Mouse (Mus musculus) thymus, adult 2 months (tissue): Measurements from ENCODE around the gene Prss16. TPM values are rescaled to one million over a fixed set of nuclear protein-coding genes. Genes with fewer than 3 reads are reported as not detected.
"Not testable (repeated sequence)": the region's sequence is repeated elsewhere in the genome, so short reads cannot be mapped to it uniquely, and the experiment has no call there.

ENCODE experiments used
- DNase-seq: peaks from one replicate; pipeline ENCODE4 v3.0.0; 2021
- H3K27ac ChIP-seq: fragments of 200-500 bp; 2 replicates; pipeline ENCODE4 v1.5.1; 2012; ENCODE audit warnings: low read length, control low read depth; ENCODE audit not compliant: control insufficient read depth, insufficient read depth
- H3K27me3 ChIP-seq: fragments of 200-500 bp; 2 replicates; pipeline ENCODE4 v1.6.1; 2012; ENCODE audit warnings: mild to moderate bottlenecking, low read length, moderate library complexity, mixed read lengths; ENCODE audit not compliant: control insufficient read depth, insufficient read depth
- H3K36me3 ChIP-seq: fragments of 200-500 bp; 2 replicates; pipeline ENCODE4 v1.6.1; 2012; ENCODE audit warnings: mild to moderate bottlenecking, low read length, moderate library complexity; ENCODE audit not compliant: control insufficient read depth, insufficient read depth
- H3K4me1 ChIP-seq: fragments of 200-500 bp; replicated peaks from 2 replicates; pipeline ENCODE4 v1.6.1; 2012; ENCODE audit warnings: low read length; ENCODE audit not compliant: control insufficient read depth, insufficient read depth
- H3K4me3 ChIP-seq: fragments of 200-500 bp; 2 replicates; pipeline ENCODE4 v1.5.1; 2012; ENCODE audit warnings: mild to moderate bottlenecking, low read length, control low read depth, moderate library complexity; ENCODE audit not compliant: control insufficient read depth, insufficient read depth
- CTCF ChIP-seq: fragments of 200-500 bp; IDR thresholded peaks from 2 replicates; pipeline ENCODE4 v1.5.1; 2012; ENCODE audit warnings: mild to moderate bottlenecking, control low read depth, low read length, moderate library complexity, borderline replicate concordance; ENCODE audit not compliant: control insufficient read depth, poor library complexity, insufficient read depth; ENCODE audit errors: extremely low read depth
- POLR2A ChIP-seq: fragments of 200-500 bp; IDR thresholded peaks from 2 replicates; pipeline ENCODE4 v1.6.1; 2012; ENCODE audit warnings: mild to moderate bottlenecking, low read length, control low read depth, moderate library complexity; ENCODE audit not compliant: control insufficient read depth, poor library complexity, insufficient read depth; ENCODE audit errors: extremely low read depth
- WGBS: fragments of 180-500 bp; shearing (Covaris S2); methylation state at CpG from one replicate; pipeline ENCODE4 v1.1.7; 2018; 5-methylcytosine and 5-hydroxymethylcytosine counted together
- polyA plus RNA-seq: library from polyadenylated mRNA; depleted of rRNA; stranded (reverse); fragments of >200 nt; gene quantifications from 2 replicates; pipeline ENCODE4 v1.2.3, GENCODE M21; 2012

The Prss16 gene
- polyA plus RNA-seq, 1 experiment = 1,004 TPM

DNA sequence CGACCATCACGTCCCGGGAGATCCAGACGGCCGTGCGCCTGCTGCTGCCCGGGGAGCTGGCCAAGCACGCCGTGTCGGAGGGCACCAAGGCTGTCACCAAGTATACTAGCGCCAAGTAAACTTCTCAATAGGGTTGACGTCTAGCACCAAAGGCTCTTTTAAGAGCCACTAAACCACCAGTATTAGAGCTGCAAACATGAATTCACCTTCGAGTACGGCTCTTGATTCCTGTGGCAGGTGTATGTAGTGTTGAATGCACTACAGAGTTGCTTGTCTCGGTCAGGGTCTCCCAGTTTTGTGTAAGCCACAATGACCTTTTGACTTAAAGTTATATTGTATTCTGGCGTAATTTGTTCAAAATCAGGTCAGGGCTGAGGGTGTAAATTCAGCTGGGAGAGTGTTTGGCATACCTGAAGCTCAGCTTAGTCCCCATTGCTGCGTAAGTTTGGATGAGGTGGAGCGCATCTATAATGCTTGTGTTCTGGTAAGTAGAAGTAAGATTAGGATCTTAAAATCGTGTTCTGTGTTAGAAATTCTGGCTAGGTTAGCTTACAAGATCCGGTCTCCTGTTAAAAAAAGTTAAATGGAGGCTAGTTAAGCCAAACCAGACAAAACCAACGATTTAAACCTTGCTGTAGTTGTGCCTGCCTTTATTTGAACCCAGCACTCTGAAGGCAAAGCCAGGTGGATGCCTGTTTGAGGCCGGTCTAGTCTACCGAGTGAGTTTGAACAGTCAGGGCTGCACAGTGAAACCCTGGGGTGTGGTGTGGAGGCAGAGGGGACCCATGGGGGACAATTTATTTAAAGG is 26.8 kb upstream of the Prss16 start:
- Histone ChIP-seq H3K36me3 (no peaks in the 10 kb centered on the region), H3K4me3 (peak overlapping the region; percentile 42), H3K27ac (peak overlapping the region; percentile 80), H3K27me3 (no peaks in the 10 kb centered on the region), H3K4me1 (peaks cover 9% of the 10 kb centered on the region)
- 4% methylated on average over 22 of the region's 23 CpGs for WGBS
- TF ChIP-seq CTCF = no peak
- no peak for TF ChIP-seq POLR2A
- DNase-seq = no peak

DNA sequence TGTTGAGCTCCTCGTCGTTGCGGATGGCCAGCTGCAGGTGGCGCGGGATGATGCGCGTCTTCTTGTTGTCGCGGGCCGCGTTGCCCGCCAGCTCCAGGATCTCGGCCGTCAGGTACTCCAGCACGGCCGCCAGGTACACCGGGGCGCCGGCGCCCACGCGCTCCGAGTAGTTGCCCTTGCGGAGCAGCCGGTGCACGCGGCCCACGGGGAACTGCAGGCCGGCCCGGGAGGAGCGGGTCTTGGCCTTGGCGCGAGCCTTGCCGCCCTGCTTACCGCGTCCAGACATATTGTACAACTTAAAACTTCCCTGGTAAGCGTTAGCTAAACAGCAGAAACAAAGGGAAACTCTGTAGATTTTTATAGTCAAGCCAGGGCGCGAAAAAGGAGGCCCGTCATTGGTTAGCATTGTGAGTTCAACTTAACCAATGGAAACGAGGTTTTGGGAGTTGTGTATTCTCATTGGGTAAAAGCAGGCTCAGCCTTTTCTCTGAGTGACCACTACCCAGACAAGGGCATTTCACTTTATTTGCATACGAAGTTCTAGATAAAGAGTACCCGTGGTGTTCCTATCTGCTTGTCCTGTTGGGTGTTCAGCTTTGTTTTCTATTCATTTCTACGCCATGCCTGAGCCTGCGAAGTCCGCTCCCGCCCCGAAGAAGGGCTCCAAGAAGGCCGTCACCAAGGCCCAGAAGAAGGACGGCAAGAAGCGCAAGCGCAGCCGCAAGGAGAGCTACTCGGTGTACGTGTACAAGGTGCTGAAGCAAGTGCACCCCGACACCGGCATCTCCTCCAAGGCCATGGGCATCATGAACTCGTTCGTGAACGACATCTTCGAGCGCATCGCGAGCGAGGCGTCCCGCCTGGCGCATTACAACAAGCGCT is 26.0 kb upstream of the Prss16 start, which contains the start of the genes Hist1h2ah and Hist1h2bk:
TSS of gene Hist1h2ah (minus strand) at position 302 of the 882 bp plus-strand sequence.
TSS of gene Hist1h2bk (plus strand) at position 604 of the 882 bp plus-strand sequence.
- under 1% methylated on average over 32 of the region's 69 CpGs for WGBS
- DNase-seq = peak; percentile 86
- peak within 1 kb of the TSS; percentile 84 for H3K27ac ChIP-seq

DNA sequence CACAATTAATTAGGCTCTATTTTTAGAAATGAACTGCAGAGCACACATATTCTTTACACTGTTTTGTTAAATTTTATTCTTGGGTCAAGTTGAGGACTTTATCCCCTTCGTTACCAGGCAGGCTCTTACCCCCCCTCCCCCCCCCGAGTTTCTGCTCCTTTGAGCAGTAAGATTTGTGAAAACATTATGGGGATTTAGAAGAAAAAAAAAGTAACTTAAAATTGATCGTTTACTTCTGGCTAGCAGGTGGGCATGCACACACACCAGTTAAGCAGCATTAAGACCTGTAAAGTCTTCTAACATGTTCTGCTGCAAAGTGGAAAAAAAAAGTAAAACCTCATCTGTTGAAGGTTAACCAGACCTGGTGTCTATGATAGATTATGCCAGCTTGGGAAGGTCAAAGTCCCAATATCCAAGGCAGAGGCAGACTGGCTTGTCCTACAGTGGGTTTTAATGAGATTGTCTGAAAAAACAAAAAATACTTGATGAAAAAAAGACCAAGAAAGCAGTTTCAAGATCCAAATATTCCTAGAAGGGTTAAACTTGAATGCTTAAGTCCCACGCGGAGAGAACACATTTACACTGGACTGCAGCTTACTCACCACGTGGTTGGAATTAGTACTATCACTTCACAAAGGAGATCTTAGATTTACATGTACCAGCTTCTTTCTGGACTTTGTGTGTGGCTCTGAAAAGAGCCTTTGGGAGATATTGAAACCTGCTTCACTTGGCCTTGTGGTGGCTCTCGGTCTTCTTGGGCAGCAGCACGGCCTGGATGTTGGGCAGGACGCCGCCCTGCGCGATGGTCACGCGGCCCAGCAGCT is 25.1 kb upstream of the Prss16 start:
- 2% methylated on average over 14 of the region's 14 CpGs for WGBS
- Histone ChIP-seq H3K27me3 (no peaks in the 10 kb centered on the region), H3K4me1 (peaks cover 6% of the 10 kb centered on the region), H3K36me3 (no peaks in the 10 kb centered on the region), H3K4me3 (peak overlapping the region; percentile 37), H3K27ac (no peak overlapping the region)
- TF ChIP-seq CTCF (no peak), POLR2A (no peak)
- no peak for DNase-seq

More for the DNA sequence above, 26.0 kb upstream of the Prss16 start, which contains the start of the genes Hist1h2ah and Hist1h2bk:
- not testable (repeated sequence) for H3K27me3 ChIP-seq, H3K36me3 ChIP-seq, H3K4me1 ChIP-seq
- H3K4me3 ChIP-seq = peak within 1 kb of the TSS; percentile 62

DNA sequence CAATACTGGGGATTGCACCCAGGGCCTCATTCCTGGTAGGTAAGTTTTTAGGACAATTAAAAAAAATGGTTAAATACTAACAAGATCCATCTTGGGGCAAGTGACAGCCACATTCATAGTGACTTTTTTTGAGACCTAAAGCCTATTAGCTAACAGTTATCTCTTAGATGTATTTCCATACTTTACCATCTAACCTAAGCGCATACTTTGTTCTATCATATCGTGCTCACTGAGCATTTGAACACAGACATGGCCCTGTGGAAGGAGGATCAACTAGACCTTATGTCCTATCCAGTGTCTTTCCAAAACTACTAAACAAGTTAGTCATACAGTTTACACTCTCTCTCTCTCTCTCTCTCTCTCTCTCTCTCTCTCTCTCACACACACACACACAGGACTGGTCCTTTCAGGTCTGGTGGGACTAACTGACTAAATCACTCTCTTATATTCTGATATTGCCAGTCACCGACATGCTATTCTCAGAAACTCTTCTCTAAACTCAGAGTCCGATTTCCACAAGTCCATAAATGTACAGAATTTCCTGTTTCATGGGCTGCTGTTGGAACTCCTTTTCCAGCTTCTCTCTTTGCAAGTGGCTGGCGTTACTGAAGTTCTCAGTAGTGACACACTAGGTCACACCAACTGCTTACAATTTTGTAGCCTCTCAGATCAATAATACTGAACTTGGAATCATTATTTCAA is 24.4 kb upstream of the Prss16 start:
- WGBS = 67% methylated on average over 5 of the region's 5 CpGs
- no peaks in the 10 kb centered on the region for H3K36me3 ChIP-seq
- no peaks in the 10 kb centered on the region for H3K27me3 ChIP-seq
- no peak for TF ChIP-seq CTCF
- TF ChIP-seq POLR2A = no peak
- peaks cover 6% of the 10 kb centered on the region for H3K4me1 ChIP-seq
- no peak overlapping the region for H3K4me3 ChIP-seq
- no peak overlapping the region for H3K27ac ChIP-seq
- no peak for DNase-seq

DNA sequence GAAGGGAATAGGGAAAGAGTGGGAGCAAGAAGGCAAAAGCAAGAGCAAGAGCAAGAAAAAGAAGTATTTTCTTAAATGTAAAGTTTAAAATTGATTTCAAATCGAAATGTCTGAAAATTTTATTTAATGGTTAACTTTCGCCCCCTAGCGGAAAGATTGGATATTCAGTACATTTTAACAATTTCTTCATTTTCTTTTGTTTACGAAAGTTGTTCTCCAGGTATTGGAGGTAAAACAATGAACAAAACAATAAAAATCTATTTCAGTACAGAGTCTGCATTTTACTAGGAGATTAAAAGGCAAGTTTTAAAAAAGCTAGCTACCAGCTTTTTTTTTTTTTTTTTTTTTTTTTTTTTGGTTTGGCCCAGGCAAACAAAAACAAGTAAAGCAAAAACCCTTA is 21.0 kb upstream of the Prss16 start:
- DNase-seq = no peak
- H3K4me1 ChIP-seq = peaks cover 5% of the 10 kb centered on the region
- 9% methylated on average over 4 of the region's 4 CpGs for WGBS

More for the DNA sequence above, 21.0 kb upstream of the Prss16 start:
- H3K36me3 ChIP-seq = no peaks in the 10 kb centered on the region
- H3K27ac ChIP-seq = no peak overlapping the region
- TF ChIP-seq POLR2A (no peak), CTCF (no peak)
- no peak overlapping the region for H3K4me3 ChIP-seq
- H3K27me3 ChIP-seq = no peaks in the 10 kb centered on the region
